Mouse (Mus musculus): ENCODE results near the gene Mkrn3. TPM values are rescaled to one million over a fixed set of nuclear protein-coding genes. Genes with fewer than 3 reads are reported as not detected.

Mkrn3 gene
- polyA plus RNA-seq, 1 experiment from 2014 or later = 6.7 TPM

- no peaks in the 10 kb centered on the region for H3K27me3 ChIP-seq
- no peak overlapping the region for H3K27ac ChIP-seq (replicated peaks)
- 49% methylated on average over 6 of the region's 6 CpGs for WGBS
- H3K9me3 ChIP-seq (replicated peaks) = no peaks in the 10 kb centered on the region
- H3K4me3 ChIP-seq (replicated peaks) = peak overlapping the region; percentile 72
- peak overlapping the region; percentile 56 for H3K4me2 ChIP-seq (replicated peaks)
- no peak overlapping the region for H3K9ac ChIP-seq
- ATAC-seq (ENCODE audit: insufficient number of reproducible peaks, low FRiP score, low TSS enrichment, low read depth) = no peak
- peaks cover 10% of the 10 kb centered on the region for H3K4me1 ChIP-seq
- no peaks in the 10 kb centered on the region for H3K36me3 ChIP-seq
Measured at GRCm38 (mm10) chr7:62420566-62420965, 627 bp upstream of the Mkrn3 start.

DNA sequence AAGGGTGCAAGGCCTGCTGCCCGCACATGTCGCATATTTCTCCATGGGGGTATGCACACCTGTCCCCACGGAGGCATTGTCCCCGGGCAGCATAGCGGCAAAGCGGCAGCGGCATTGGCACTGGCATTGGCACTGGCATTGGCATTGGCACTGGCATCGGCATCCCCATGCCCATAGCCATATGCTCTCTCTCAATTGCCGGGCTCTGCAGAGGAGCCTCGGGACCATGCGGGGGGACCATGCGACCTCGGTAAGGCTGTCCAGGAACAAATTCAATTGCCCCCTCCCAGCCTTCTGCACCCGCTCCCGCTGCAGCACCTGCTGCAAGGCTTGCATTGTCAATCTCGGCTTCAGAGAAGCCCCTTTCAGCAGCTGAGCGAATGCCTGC is 840 bp downstream of the Mkrn3 start:
- H3K27ac ChIP-seq (replicated peaks) = no peak overlapping the region
- no peaks in the 10 kb centered on the region for H3K36me3 ChIP-seq
- peak overlapping the region; percentile 56 for H3K4me2 ChIP-seq (replicated peaks)
- WGBS = 55% methylated on average over 17 of the region's 17 CpGs
- no peaks in the 10 kb centered on the region for H3K27me3 ChIP-seq
- H3K4me3 ChIP-seq (replicated peaks) = peak overlapping the region; percentile 72
- H3K9ac ChIP-seq = peak overlapping the region; percentile 73; the same call in 1 of the 2 replicates
- peaks cover 10% of the 10 kb centered on the region for H3K4me1 ChIP-seq
- no peaks in the 10 kb centered on the region for H3K9me3 ChIP-seq (replicated peaks)
- peak; percentile 34; the same call in 1 of the 2 replicates for ATAC-seq (ENCODE audit: insufficient number of reproducible peaks, low FRiP score, low TSS enrichment, low read depth)

GRCm38 (mm10) chr7:62418346-62418745 is 1.6 kb downstream of the Mkrn3 start:
- 74% methylated on average over 9 of the region's 9 CpGs for WGBS
- Histone ChIP-seq H3K4me3 (replicated peaks) (peak overlapping the region; percentile 72), H3K9me3 (replicated peaks) (no peaks in the 10 kb centered on the region), H3K27ac (replicated peaks) (no peak overlapping the region), H3K4me1 (peaks cover 10% of the 10 kb centered on the region), H3K9ac (no peak overlapping the region), H3K27me3 (no peaks in the 10 kb centered on the region), H3K4me2 (replicated peaks) (peak overlapping the region; percentile 56; the same call in 1 of the 2 replicates), H3K36me3 (no peaks in the 10 kb centered on the region)
- ATAC-seq (ENCODE audit: insufficient number of reproducible peaks, low FRiP score, low TSS enrichment, low read depth) = no peak

GRCm38 (mm10) chr7:62416173-62416572 is 3.8 kb downstream of the Mkrn3 start:
- Histone ChIP-seq H3K9me3 (replicated peaks) (no peaks in the 10 kb centered on the region), H3K4me3 (replicated peaks) (no peak overlapping the region), H3K9ac (no peak overlapping the region), H3K27ac (replicated peaks) (no peak overlapping the region), H3K4me2 (replicated peaks) (no peak overlapping the region), H3K27me3 (no peaks in the 10 kb centered on the region), H3K4me1 (peaks cover 10% of the 10 kb centered on the region), H3K36me3 (no peaks in the 10 kb centered on the region)
- no peak for ATAC-seq (ENCODE audit: insufficient number of reproducible peaks, low FRiP score, low TSS enrichment, low read depth)

DNA sequence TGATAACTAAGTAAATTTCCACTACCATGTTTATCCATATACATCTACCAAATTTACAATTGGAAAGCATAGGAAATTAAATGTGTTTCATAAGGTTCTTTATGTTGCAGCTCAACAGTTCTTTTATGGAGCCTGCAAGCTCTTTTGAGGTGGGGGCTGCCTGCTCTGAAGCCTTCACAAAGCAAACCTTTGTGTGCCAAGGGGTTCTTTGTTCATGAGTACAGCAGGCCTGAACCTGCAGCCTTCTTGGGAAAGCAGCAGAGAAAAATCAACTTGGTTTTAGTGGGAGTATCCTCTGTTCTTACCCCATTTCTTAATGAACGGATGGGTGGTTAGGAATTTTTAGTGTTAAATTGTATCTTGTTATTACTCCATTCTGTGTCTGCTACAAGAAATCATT is 4.7 kb downstream of the Mkrn3 start:
- H3K4me1 ChIP-seq = peaks cover 10% of the 10 kb centered on the region
- no peak overlapping the region for H3K4me2 ChIP-seq (replicated peaks)
- H3K9me3 ChIP-seq (replicated peaks) = no peaks in the 10 kb centered on the region
- no peaks in the 10 kb centered on the region for H3K36me3 ChIP-seq
- WGBS = 44% methylated on average over 1 of the region's 1 CpGs
- no peak overlapping the region for H3K27ac ChIP-seq (replicated peaks)
- H3K27me3 ChIP-seq = no peaks in the 10 kb centered on the region
- H3K9ac ChIP-seq = no peak overlapping the region
- no peak for ATAC-seq (ENCODE audit: insufficient number of reproducible peaks, low FRiP score, low TSS enrichment, low read depth)
- H3K4me3 ChIP-seq (replicated peaks) = no peak overlapping the region

GRCm38 (mm10) chr7:62407803-62408202 is 12.1 kb downstream of the Mkrn3 start:
- no peak for ATAC-seq (ENCODE audit: insufficient number of reproducible peaks, low FRiP score, low TSS enrichment, low read depth)
- WGBS = 42% methylated on average over 3 of the region's 3 CpGs
- no peak overlapping the region for H3K9ac ChIP-seq
- 0 out of 2 replicates have a peak, but pooled peaks cover 3% of the 10 kb centered on the region for H3K27me3 ChIP-seq
- no peaks in the 10 kb centered on the region for H3K36me3 ChIP-seq
- no peaks in the 10 kb centered on the region for H3K9me3 ChIP-seq (replicated peaks)
- H3K4me1 ChIP-seq = no peaks in the 10 kb centered on the region
- no peak overlapping the region for H3K4me2 ChIP-seq (replicated peaks)
- no peak overlapping the region for H3K27ac ChIP-seq (replicated peaks)
- no peak overlapping the region for H3K4me3 ChIP-seq (replicated peaks)

GRCm38 (mm10) chr7:62406573-62407050 is 13.3 kb downstream of the Mkrn3 start:
- Histone ChIP-seq H3K36me3 (no peaks in the 10 kb centered on the region), H3K27me3 (0 out of 2 replicates have a peak, but pooled peaks cover 3% of the 10 kb centered on the region), H3K27ac (replicated peaks) (no peak overlapping the region), H3K9me3 (replicated peaks) (no peaks in the 10 kb centered on the region), H3K4me1 (no peaks in the 10 kb centered on the region), H3K9ac (no peak overlapping the region), H3K4me3 (replicated peaks) (peak overlapping the region; percentile 14; the same call in 1 of the 2 replicates), H3K4me2 (replicated peaks) (peak overlapping the region; percentile 27; the same call in 1 of the 2 replicates)
- no peak for ATAC-seq (ENCODE audit: insufficient number of reproducible peaks, low FRiP score, low TSS enrichment, low read depth)
- WGBS = 33% methylated on average over 19 of the region's 19 CpGs

GRCm38 (mm10) chr7:62392202-62392601 is 27.7 kb downstream of the Mkrn3 start:
- no peak for ATAC-seq (ENCODE audit: insufficient number of reproducible peaks, low FRiP score, low TSS enrichment, low read depth)
- Histone ChIP-seq H3K4me1 (no peaks in the 10 kb centered on the region), H3K27ac (replicated peaks) (no peak overlapping the region), H3K9ac (no peak overlapping the region), H3K4me2 (replicated peaks) (no peak overlapping the region), H3K9me3 (replicated peaks) (no peaks in the 10 kb centered on the region), H3K4me3 (replicated peaks) (no peak overlapping the region), H3K27me3 (no peaks in the 10 kb centered on the region), H3K36me3 (no peaks in the 10 kb centered on the region)
- WGBS = 48% methylated on average over 1 of the region's 1 CpGs

- Histone ChIP-seq H3K27me3 (no peaks in the 10 kb centered on the region), H3K27ac (replicated peaks) (no peak overlapping the region), H3K4me3 (replicated peaks) (no peak overlapping the region), H3K9ac (no peak overlapping the region), H3K4me1 (no peaks in the 10 kb centered on the region), H3K36me3 (no peaks in the 10 kb centered on the region), H3K4me2 (replicated peaks) (no peak overlapping the region), H3K9me3 (replicated peaks) (no peaks in the 10 kb centered on the region)
- 44% methylated on average over 4 of the region's 4 CpGs for WGBS
- no peak for ATAC-seq (ENCODE audit: insufficient number of reproducible peaks, low FRiP score, low TSS enrichment, low read depth)
Measured at GRCm38 (mm10) chr7:62388291-62388690, 31.6 kb downstream of the Mkrn3 start.

DNA sequence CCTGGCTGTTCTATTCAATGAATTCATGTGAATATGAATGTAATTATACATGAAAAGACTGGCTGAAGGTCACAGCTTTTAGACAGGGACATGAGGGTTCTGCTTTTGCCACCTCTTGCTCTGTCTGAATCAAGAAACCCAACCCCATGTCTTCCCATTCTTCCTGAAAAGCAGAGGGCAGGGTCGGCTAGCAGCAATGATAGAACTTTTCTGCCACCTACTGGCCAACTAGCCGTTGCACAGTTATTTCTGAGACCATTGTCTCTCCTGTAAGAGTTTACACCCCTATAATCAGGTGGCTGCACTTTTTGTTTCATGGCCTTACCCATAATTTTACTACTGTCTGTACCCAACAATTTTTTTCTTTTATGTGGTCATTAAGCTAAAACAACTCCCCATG is 37.5 kb downstream of the Mkrn3 start:
- Histone ChIP-seq H3K27ac (replicated peaks) (no peak overlapping the region), H3K9me3 (replicated peaks) (0 out of 2 replicates have a peak, but pooled peaks cover 4% of the 10 kb centered on the region), H3K36me3 (no peaks in the 10 kb centered on the region), H3K4me2 (replicated peaks) (no peak overlapping the region), H3K27me3 (no peaks in the 10 kb centered on the region), H3K4me3 (replicated peaks) (no peak overlapping the region), H3K4me1 (no peaks in the 10 kb centered on the region), H3K9ac (no peak overlapping the region)
- WGBS = 7% methylated on average over 2 of the region's 2 CpGs
- no peak for ATAC-seq (ENCODE audit: insufficient number of reproducible peaks, low FRiP score, low TSS enrichment, low read depth)

- H3K4me1 ChIP-seq = no peaks in the 10 kb centered on the region
- no peak overlapping the region for H3K27ac ChIP-seq (replicated peaks)
- H3K4me3 ChIP-seq (replicated peaks) = no peak overlapping the region
- no peaks in the 10 kb centered on the region for H3K27me3 ChIP-seq
- H3K9me3 ChIP-seq (replicated peaks) = peaks cover 4% of the 10 kb centered on the region; the same call in 1 of the 2 replicates
- no peak overlapping the region for H3K9ac ChIP-seq
- 0 out of 2 replicates have a peak, but pooled peaks have one; percentile 29 for ATAC-seq (ENCODE audit: insufficient number of reproducible peaks, low FRiP score, low TSS enrichment, low read depth)
- WGBS = 89% methylated on average over 9 of the region's 9 CpGs
- peak overlapping the region; percentile 54; the same call in 1 of the 2 replicates for H3K4me2 ChIP-seq (replicated peaks)
- H3K36me3 ChIP-seq = no peaks in the 10 kb centered on the region
Measured at GRCm38 (mm10) chr7:62378529-62378928, 41.4 kb downstream of the Mkrn3 start.

GRCm38 (mm10) chr7:62377313-62377712 is 42.6 kb downstream of the Mkrn3 start:
- Histone ChIP-seq H3K27ac (replicated peaks) (no peak overlapping the region), H3K36me3 (no peaks in the 10 kb centered on the region), H3K4me3 (replicated peaks) (peak overlapping the region; percentile 50), H3K9me3 (replicated peaks) (peaks cover 4% of the 10 kb centered on the region; the same call in 1 of the 2 replicates), H3K4me1 (no peaks in the 10 kb centered on the region), H3K27me3 (no peaks in the 10 kb centered on the region), H3K9ac (peak overlapping the region; percentile 33), H3K4me2 (replicated peaks) (peak overlapping the region; percentile 54)
- ATAC-seq (ENCODE audit: insufficient number of reproducible peaks, low FRiP score, low TSS enrichment, low read depth) = peak; percentile 39; the same call in 1 of the 2 replicates
- 30% methylated on average over 14 of the region's 14 CpGs for WGBS

Data from embryonic facial prominence, embryonic 15.5 days (tissue).